Mouse (Mus musculus): ENCODE measurements around the gene Tbl2. TPM values are rescaled to one million over a fixed set of nuclear protein-coding genes. Genes with fewer than 3 reads are reported as not detected.

Tbl2 gene
- polyA plus RNA-seq (2015; fragmentation: Nextera tagmentation; extraction: Ambion mirVana) = 8.0 and 8.3 TPM in 2 replicates

GRCm38 (mm10) chr5:135149053-135149819 lies at the start of gene Tbl2:
Gene Tbl2 (plus strand): TSS chr5:135149657.

GRCm38 (mm10) chr5:135168063-135169062 lies 18.9 kb downstream of the Tbl2 start, which contains the start of gene Bcl7b:
Gene Bcl7b (plus strand): TSS chr5:135168283.

GRCm38 (mm10) chr5:135186621-135187348 lies 37.3 kb downstream of the Tbl2 start, which contains the start of gene Baz1b:
Gene Baz1b (plus strand): TSS chr5:135187264.

Other genes with a start within 250 kb of the Tbl2 start
- not detected in 2 replicates for gene Tmem270, start 242.9 kb upstream of the Tbl2 start, polyA plus RNA-seq (2015; fragmentation: Nextera tagmentation; extraction: Ambion mirVana)
- 337 and 413 TPM in 2 replicates for gene Cldn13, start 234.1 kb upstream of the Tbl2 start, polyA plus RNA-seq (2015; fragmentation: Nextera tagmentation; extraction: Ambion mirVana)
- gene Mettl27, start 217.3 kb upstream of the Tbl2 start, polyA plus RNA-seq (2015; fragmentation: Nextera tagmentation; extraction: Ambion mirVana) = 44.5 and 52.7 TPM in 2 replicates
- 0.08 and 0.11 TPM in 2 replicates for gene Cldn4, start 202.7 kb upstream of the Tbl2 start, polyA plus RNA-seq (2015; fragmentation: Nextera tagmentation; extraction: Ambion mirVana)
- 0.78 and 0.80 TPM in 2 replicates for gene Cldn3, start 163.4 kb upstream of the Tbl2 start, polyA plus RNA-seq (2015; fragmentation: Nextera tagmentation; extraction: Ambion mirVana)
- 49.5 and 52.6 TPM in 2 replicates for gene Abhd11, start 140.5 kb upstream of the Tbl2 start, polyA plus RNA-seq (2015; fragmentation: Nextera tagmentation; extraction: Ambion mirVana)
- gene Stx1a, start 126.2 kb upstream of the Tbl2 start, polyA plus RNA-seq (2015; fragmentation: Nextera tagmentation; extraction: Ambion mirVana) = 2.1 TPM in 2 replicates
- 16.0 and 16.8 TPM in 2 replicates for gene Dnajc30, start 85.5 kb upstream of the Tbl2 start, polyA plus RNA-seq (2015; fragmentation: Nextera tagmentation; extraction: Ambion mirVana)
- 51.1 and 55.2 TPM in 2 replicates for gene Bud23, start 84.7 kb upstream of the Tbl2 start, polyA plus RNA-seq (2015; fragmentation: Nextera tagmentation; extraction: Ambion mirVana)
- gene Vps37d, start 71.4 kb upstream of the Tbl2 start, polyA plus RNA-seq (2015; fragmentation: Nextera tagmentation; extraction: Ambion mirVana) = 1.2 and 1.4 TPM in 2 replicates
- 0.08 TPM in 1 of 2 replicates, not detected in the other for gene Mlxipl, start 59.8 kb upstream of the Tbl2 start, polyA plus RNA-seq (2015; fragmentation: Nextera tagmentation; extraction: Ambion mirVana)
- gene Bcl7b, start 18.6 kb downstream of the Tbl2 start, polyA plus RNA-seq (2015; fragmentation: Nextera tagmentation; extraction: Ambion mirVana) = 47.2 and 49.6 TPM in 2 replicates
- 26.1 and 26.8 TPM in 2 replicates for gene Baz1b, start 37.6 kb downstream of the Tbl2 start, polyA plus RNA-seq (2015; fragmentation: Nextera tagmentation; extraction: Ambion mirVana)
- gene Fzd9, start 101.6 kb downstream of the Tbl2 start, polyA plus RNA-seq (2015; fragmentation: Nextera tagmentation; extraction: Ambion mirVana) = 0.38 and 0.53 TPM in 2 replicates
- gene Fkbp6, start 200.4 kb downstream of the Tbl2 start, polyA plus RNA-seq (2015; fragmentation: Nextera tagmentation; extraction: Ambion mirVana) = not detected in 2 replicates
- not detected in 2 replicates for gene Trim50, start 203.6 kb downstream of the Tbl2 start, polyA plus RNA-seq (2015; fragmentation: Nextera tagmentation; extraction: Ambion mirVana)
- 21.1 and 23.5 TPM in 2 replicates for gene Nsun5, start 220.3 kb downstream of the Tbl2 start, polyA plus RNA-seq (2015; fragmentation: Nextera tagmentation; extraction: Ambion mirVana)
- 8.6 and 9.2 TPM in 2 replicates for gene Pom121, start 244.9 kb downstream of the Tbl2 start, polyA plus RNA-seq (2015; fragmentation: Nextera tagmentation; extraction: Ambion mirVana)

Measured in spleen, postnatal 0 days (tissue).